Mouse (Mus musculus): ENCODE results near the gene Aldob. TPM values are rescaled to one million over a fixed set of nuclear protein-coding genes. Genes with fewer than 3 reads are reported as not detected.
A peak's percentile ranks its signal among the peaks of the same experiment; 100 is the strongest.

Aldob gene
- 2,616 and 2,625 TPM in 2 replicates for polyA plus RNA-seq (2015; fragmentation: Nextera tagmentation; extraction: Ambion mirVana)

- Histone ChIP-seq H3K4me2 (ENCODE audit: low read depth, low read length) (peak within 1 kb of the TSS; percentile 51), H3K4me1 (ENCODE audit: insufficient read depth) (no peaks in the 10 kb centered on the region), H3K27ac (ENCODE audit: low read depth) (peak within 1 kb of the TSS; percentile 93), H3K4me3 (ENCODE audit: low read depth, low read length) (peak within 1 kb of the TSS; percentile 47), H3K27me3 (ENCODE audit: insufficient read depth, low read length) (no peaks in the 10 kb centered on the region), H3K36me3 (replicated peaks; ENCODE audit: insufficient read depth, low read length) (no peaks in the 10 kb centered on the region), H3K9me3 (ENCODE audit: low read length) (no peaks in the 10 kb centered on the region), H3K9ac (replicated peaks) (peak within 1 kb of the TSS; percentile 72)
- peak; percentile 75 for DNase-seq
- ATAC-seq = peak; percentile 78
- 24% methylated on average over 3 of the region's 3 CpGs for WGBS (ENCODE audit: insufficient replicate concordance)
- TF ChIP-seq EP300 (IDR thresholded peaks at IDR 0.05; ENCODE audit: low read depth) (peak; percentile 90), CTCF (IDR thresholded peaks at IDR 0.05; ENCODE audit: low read depth) (no peak)
Measured at GRCm38 (mm10) chr4:49549383-49549782, at the start of gene Aldob. Gene Aldob, minus strand, starts transcription at chr4:49549546.

- Histone ChIP-seq H3K4me3 (ENCODE audit: low read depth, low read length) (peak within 1 kb of the TSS; percentile 73), H3K27me3 (ENCODE audit: insufficient read depth, low read length) (peaks cover 3% of the 10 kb centered on the region; the same call in 1 of the 2 replicates), H3K9ac (replicated peaks) (peak within 1 kb of the TSS; percentile 74), H3K9me3 (ENCODE audit: low read length) (no peaks in the 10 kb centered on the region), H3K36me3 (replicated peaks; ENCODE audit: insufficient read depth, low read length) (no peaks in the 10 kb centered on the region), H3K4me2 (ENCODE audit: low read depth, low read length) (peak within 1 kb of the TSS; percentile 94), H3K4me1 (ENCODE audit: insufficient read depth) (peaks cover 3% of the 10 kb centered on the region; the same call in 1 of the 2 replicates), H3K27ac (ENCODE audit: low read depth) (peak within 1 kb of the TSS; percentile 48; the same call in 1 of the 2 replicates)
- no peak; the same call in 1 of the 2 replicates for TF ChIP-seq CTCF (IDR thresholded peaks at IDR 0.05; ENCODE audit: low read depth)
- TF ChIP-seq EP300 (IDR thresholded peaks at IDR 0.05; ENCODE audit: low read depth) = no peak
- DNase-seq = peak; percentile 70
- WGBS (ENCODE audit: insufficient replicate concordance) = under 1% methylated on average over 74 of the region's 77 CpGs
- ATAC-seq = peak; percentile 93
Measured at GRCm38 (mm10) chr4:49597183-49598100, 48.1 kb upstream of the Aldob start, which contains the start of gene Tmem246. Gene Tmem246, minus strand, starts transcription at chr4:49597876.

- no peaks in the 10 kb centered on the region for H3K9me3 ChIP-seq (ENCODE audit: low read length)
- no peaks in the 10 kb centered on the region; the same call in 1 of the 2 replicates for H3K27me3 ChIP-seq (ENCODE audit: insufficient read depth, low read length)
- H3K36me3 ChIP-seq (replicated peaks; ENCODE audit: insufficient read depth, low read length) = no peaks in the 10 kb centered on the region
- 0 out of 2 replicates have a peak overlapping the region, but pooled peaks have one; percentile 48 for H3K27ac ChIP-seq (ENCODE audit: low read depth)
- H3K9ac ChIP-seq (replicated peaks) = peak overlapping the region; percentile 74
- H3K4me3 ChIP-seq (ENCODE audit: low read depth, low read length) = peak overlapping the region; percentile 73
- 2% methylated on average over 20 of the region's 20 CpGs for WGBS (ENCODE audit: insufficient replicate concordance)
- ATAC-seq = peak; percentile 70
- no peak for TF ChIP-seq CTCF (IDR thresholded peaks at IDR 0.05; ENCODE audit: low read depth)
- TF ChIP-seq EP300 (IDR thresholded peaks at IDR 0.05; ENCODE audit: low read depth) = no peak
- no peak for DNase-seq
- H3K4me2 ChIP-seq (ENCODE audit: low read depth, low read length) = peak overlapping the region; percentile 94
- peaks cover 3% of the 10 kb centered on the region; the same call in 1 of the 2 replicates for H3K4me1 ChIP-seq (ENCODE audit: insufficient read depth)
Measured at GRCm38 (mm10) chr4:49596846-49597182, 47.5 kb upstream of the Aldob start.

- 61% methylated on average over 2 of the region's 2 CpGs for WGBS (ENCODE audit: insufficient replicate concordance)
- Histone ChIP-seq H3K4me1 (ENCODE audit: insufficient read depth) (no peaks in the 10 kb centered on the region), H3K9ac (replicated peaks) (no peak overlapping the region), H3K9me3 (ENCODE audit: low read length) (no peaks in the 10 kb centered on the region), H3K4me2 (ENCODE audit: low read depth, low read length) (no peak overlapping the region), H3K27me3 (ENCODE audit: insufficient read depth, low read length) (no peaks in the 10 kb centered on the region), H3K27ac (ENCODE audit: low read depth) (no peak overlapping the region), H3K4me3 (ENCODE audit: low read depth, low read length) (no peak overlapping the region), H3K36me3 (replicated peaks; ENCODE audit: insufficient read depth, low read length) (no peaks in the 10 kb centered on the region)
- ATAC-seq (no peak), DNase-seq (no peak)
- no peak for TF ChIP-seq CTCF (IDR thresholded peaks at IDR 0.05; ENCODE audit: low read depth)
- TF ChIP-seq EP300 (IDR thresholded peaks at IDR 0.05; ENCODE audit: low read depth) = no peak
Measured at GRCm38 (mm10) chr4:49590152-49590551, 40.8 kb upstream of the Aldob start.

GRCm38 (mm10) chr4:49586811-49587210, 37.5 kb upstream of the Aldob start:
- no peaks in the 10 kb centered on the region for H3K9me3 ChIP-seq (ENCODE audit: low read length)
- DNase-seq (no peak), ATAC-seq (no peak)
- H3K27me3 ChIP-seq (ENCODE audit: insufficient read depth, low read length) = no peaks in the 10 kb centered on the region
- H3K9ac ChIP-seq (replicated peaks) = no peak overlapping the region
- no peaks in the 10 kb centered on the region for H3K4me1 ChIP-seq (ENCODE audit: insufficient read depth)
- no peak overlapping the region for H3K4me3 ChIP-seq (ENCODE audit: low read depth, low read length)
- H3K27ac ChIP-seq (ENCODE audit: low read depth) = no peak overlapping the region
- no peak overlapping the region for H3K4me2 ChIP-seq (ENCODE audit: low read depth, low read length)
- TF ChIP-seq EP300 (IDR thresholded peaks at IDR 0.05; ENCODE audit: low read depth) (no peak), CTCF (IDR thresholded peaks at IDR 0.05; ENCODE audit: low read depth) (no peak)
- 89% methylated on average over 10 of the region's 10 CpGs for WGBS (ENCODE audit: insufficient replicate concordance)
- no peaks in the 10 kb centered on the region for H3K36me3 ChIP-seq (replicated peaks; ENCODE audit: insufficient read depth, low read length)

- Histone ChIP-seq H3K4me3 (ENCODE audit: low read depth, low read length) (no peak overlapping the region), H3K4me1 (ENCODE audit: insufficient read depth) (no peaks in the 10 kb centered on the region), H3K36me3 (replicated peaks; ENCODE audit: insufficient read depth, low read length) (no peaks in the 10 kb centered on the region), H3K4me2 (ENCODE audit: low read depth, low read length) (no peak overlapping the region), H3K27me3 (ENCODE audit: insufficient read depth, low read length) (no peaks in the 10 kb centered on the region), H3K9ac (replicated peaks) (no peak overlapping the region), H3K27ac (ENCODE audit: low read depth) (no peak overlapping the region), H3K9me3 (ENCODE audit: low read length) (no peaks in the 10 kb centered on the region)
- ATAC-seq = no peak
- TF ChIP-seq EP300 (IDR thresholded peaks at IDR 0.05; ENCODE audit: low read depth) (no peak), CTCF (IDR thresholded peaks at IDR 0.05; ENCODE audit: low read depth) (no peak)
- WGBS (ENCODE audit: insufficient replicate concordance) = 81% methylated on average over 7 of the region's 7 CpGs
- no peak for DNase-seq
Measured at GRCm38 (mm10) chr4:49585524-49586101, 36.3 kb upstream of the Aldob start.
